Mouse (Mus musculus) limb, embryonic 14.5 days (tissue): ENCODE measurements around the gene Peli1. TPM values are rescaled to one million over a fixed set of nuclear protein-coding genes. Genes with fewer than 3 reads are reported as not detected.

Experiments
- ATAC-seq: fragments of 200-750 bp; cut with Nextera tagmentation; 2 replicates; pipeline ENCODE4 v1.8.0; 2017; ENCODE audit warnings: low read depth, moderate number of reproducible peaks, moderate TSS enrichment; ENCODE audit not compliant: low FRiP score
- DNase-seq: peaks from one replicate; pipeline ENCODE4 v3.0.0-alpha.2; 2015; ENCODE audit warnings: low spot score
- H3K27ac ChIP-seq: fragments of 300-500 bp; sonication (generic); replicated peaks from 2 replicates; pipeline ENCODE4 v1.5.1; 2014; ENCODE audit warnings: low read depth, mild to moderate bottlenecking, low read length, moderate library complexity, mixed read lengths
- H3K27me3 ChIP-seq: fragments of 300-500 bp; sonication (generic); 2 replicates; pipeline ENCODE4 v1.6.1; 2014; ENCODE audit warnings: low read length, mixed read lengths; ENCODE audit not compliant: control insufficient read depth, insufficient read depth
- H3K36me3 ChIP-seq: fragments of 300-500 bp; sonication (generic); 2 replicates; pipeline ENCODE4 v1.6.1; 2014; ENCODE audit warnings: mild to moderate bottlenecking, low read length, moderate library complexity, mixed read lengths; ENCODE audit not compliant: control insufficient read depth, insufficient read depth
- H3K4me1 ChIP-seq: fragments of 300-500 bp; sonication (generic); 2 replicates; pipeline ENCODE4 v1.6.1; 2014; ENCODE audit warnings: antibody characterized with exemption, low read length, mixed read lengths; ENCODE audit not compliant: control insufficient read depth, insufficient read depth
- H3K4me2 ChIP-seq: fragments of 300-500 bp; sonication (generic); replicated peaks from 2 replicates; pipeline ENCODE4 v1.6.1; 2014; ENCODE audit warnings: low read depth, mild to moderate bottlenecking, low read length, moderate library complexity; ENCODE audit not compliant: severe bottlenecking
- H3K4me3 ChIP-seq: fragments of 300-500 bp; sonication (generic); replicated peaks from 2 replicates; pipeline ENCODE4 v1.5.1; 2014; ENCODE audit warnings: low read length
- H3K9ac ChIP-seq: fragments of 300-500 bp; sonication (generic); 2 replicates; pipeline ENCODE4 v1.6.1; 2014; ENCODE audit warnings: mild to moderate bottlenecking, low read depth, low read length, moderate library complexity; ENCODE audit not compliant: severe bottlenecking
- H3K9me3 ChIP-seq: fragments of 300-500 bp; sonication (generic); 2 replicates; pipeline ENCODE4 v1.6.1; 2016; ENCODE audit warnings: low read length; ENCODE audit not compliant: control insufficient read depth
- POLR2A ChIP-seq: fragments of 200-500 bp; IDR thresholded peaks from 2 replicates; pipeline ENCODE4 v1.8.0; 2012; ENCODE audit warnings: inconsistent platforms, mild to moderate bottlenecking, moderate library complexity, borderline replicate concordance; ENCODE audit not compliant: insufficient read depth, insufficient read length; ENCODE audit errors: extremely low read depth
- WGBS: fragments of 180-500 bp; shearing (Covaris S2); extraction: QIAGEN DNeasy Blood & Tissue Kit; methylation state at CpG from one replicate; pipeline ENCODE4 v1.1.7; 2014; 5-methylcytosine and 5-hydroxymethylcytosine counted together
- polyA plus RNA-seq, 2 experiments: library from polyadenylated mRNA; depleted of rRNA in 1 of 2; stranded (reverse) in 1 of 2; unstranded in 1 of 2; fragments of >200 nt; fragmentation: Nextera tagmentation in 1 of 2; extraction: Ambion mirVana in 1 of 2; gene quantifications; 2 replicates each; pipeline versions ENCODE4 v1.2.1 to v1.2.3; 2012 to 2014

The Peli1 gene
- polyA plus RNA-seq, 2 experiments, result 28.1 to 43.8 TPM

DNA sequence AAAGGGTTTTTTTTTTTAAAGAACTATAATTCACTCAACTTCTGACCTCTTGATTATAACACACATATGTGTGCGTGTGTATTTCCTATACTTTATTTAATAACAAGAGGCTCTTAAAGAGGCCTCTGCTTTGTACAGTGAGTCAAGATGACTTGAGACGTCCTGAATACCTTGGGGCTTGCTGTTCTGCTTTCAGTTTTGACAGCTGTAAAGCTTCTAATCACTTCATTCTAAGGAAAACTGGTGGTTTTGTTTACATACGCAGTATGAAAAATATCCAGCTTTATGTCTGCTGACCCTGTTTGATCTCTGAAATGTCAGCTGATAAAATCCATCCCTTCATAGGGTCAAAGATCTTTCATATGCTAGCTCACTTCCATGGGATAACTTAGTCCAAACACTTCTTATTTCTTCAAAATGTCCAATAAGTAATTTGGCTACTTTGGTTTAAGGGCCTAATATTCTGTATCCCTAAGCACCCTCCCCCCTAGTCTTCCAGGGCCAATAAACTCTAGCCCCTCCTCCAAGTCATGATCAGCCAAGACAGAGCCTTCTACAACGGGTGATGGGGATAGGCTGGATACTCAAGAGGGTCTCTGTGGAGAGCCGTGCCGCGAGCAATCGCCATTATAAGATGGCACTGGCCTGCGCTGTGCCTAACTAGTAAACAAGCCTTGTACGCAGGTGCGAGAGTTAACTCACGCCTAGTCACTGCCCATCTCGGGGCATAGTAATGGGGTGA lies 34.8 kb upstream of the Peli1 start:
- Histone ChIP-seq H3K27me3 (no peaks in the 10 kb centered on the region), H3K4me2 (no peak overlapping the region), H3K27ac (no peak overlapping the region), H3K4me1 (peaks cover 2% of the 10 kb centered on the region; the same call in 1 of the 2 replicates), H3K36me3 (no peaks in the 10 kb centered on the region), H3K9ac (no peak overlapping the region), H3K9me3 (no peaks in the 10 kb centered on the region), H3K4me3 (no peak overlapping the region)
- DNase-seq (no peak), ATAC-seq (no peak)
- TF ChIP-seq POLR2A, result no peak
- WGBS, result 84% methylated on average over 13 of the region's 13 CpGs

DNA sequence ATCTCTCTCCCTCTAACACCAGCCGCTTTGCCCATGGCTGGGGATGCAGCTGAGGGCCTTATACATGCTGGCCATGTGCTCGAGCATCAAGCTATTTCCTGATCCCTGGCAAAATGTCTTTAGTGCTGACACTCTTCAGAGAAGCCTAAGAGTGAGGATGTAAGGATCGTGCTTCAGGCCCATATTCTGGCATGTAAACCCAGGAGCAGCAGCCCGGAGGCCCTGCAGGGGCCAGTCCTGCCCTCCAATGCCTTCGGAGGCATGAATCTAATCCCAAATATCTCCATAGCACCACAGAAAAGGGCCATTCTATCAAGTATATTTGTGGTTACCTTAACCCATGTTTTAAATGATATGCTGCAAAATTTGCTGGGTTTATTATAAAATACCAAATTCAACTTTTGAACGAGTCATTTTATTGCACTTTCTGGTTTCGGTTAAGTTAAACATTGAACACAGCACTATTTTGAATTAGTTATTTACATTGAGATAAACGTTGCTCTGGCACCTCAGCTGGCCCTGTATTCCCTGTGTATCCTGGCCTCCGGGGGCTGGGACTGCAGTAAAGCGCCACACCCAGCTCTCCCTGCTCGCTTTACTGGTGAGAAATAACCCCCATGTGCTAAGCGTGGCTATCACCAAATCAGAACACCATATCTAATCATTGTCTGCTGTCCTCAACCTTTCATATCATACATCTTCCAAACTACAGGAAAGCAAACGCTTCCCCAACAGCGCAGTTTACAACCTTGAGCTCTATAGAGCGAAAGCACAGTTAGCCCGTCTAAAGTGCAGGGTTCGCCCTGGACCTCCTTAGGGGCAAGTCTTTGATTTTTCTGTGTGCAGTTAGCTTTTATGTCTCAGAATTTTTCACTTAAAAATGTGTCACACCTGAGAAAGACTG lies 33.3 kb upstream of the Peli1 start:
- 62% methylated on average over 17 of the region's 17 CpGs for WGBS
- Histone ChIP-seq H3K27ac (no peak overlapping the region), H3K9me3 (no peaks in the 10 kb centered on the region), H3K4me2 (no peak overlapping the region), H3K36me3 (no peaks in the 10 kb centered on the region), H3K4me1 (peaks cover 2% of the 10 kb centered on the region; the same call in 1 of the 2 replicates), H3K27me3 (no peaks in the 10 kb centered on the region), H3K4me3 (no peak overlapping the region), H3K9ac (no peak overlapping the region)
- DNase-seq, result no peak
- TF ChIP-seq POLR2A, result no peak
- ATAC-seq, result no peak

DNA sequence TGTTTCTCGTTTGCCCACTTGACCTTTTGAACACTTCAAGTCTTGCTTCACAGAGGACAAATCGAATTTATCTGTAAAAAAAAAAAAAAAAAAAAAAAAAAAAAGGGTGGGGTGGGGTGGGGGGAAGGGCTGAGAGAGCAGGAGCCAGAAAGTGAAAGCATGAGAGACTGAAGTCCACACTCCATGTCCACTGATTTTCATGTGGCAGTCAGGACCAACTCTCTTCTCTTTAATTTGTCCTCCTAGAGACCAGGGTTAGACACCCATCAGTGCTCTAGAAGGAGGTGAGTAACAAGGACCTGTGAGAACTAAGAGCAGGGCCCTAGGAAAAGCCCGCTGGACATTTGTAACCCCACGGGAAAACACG lies 32.7 kb upstream of the Peli1 start:
- no peak for TF ChIP-seq POLR2A
- H3K4me1 ChIP-seq, result peaks cover 2% of the 10 kb centered on the region; the same call in 1 of the 2 replicates
- H3K27ac ChIP-seq, result no peak overlapping the region
- no peaks in the 10 kb centered on the region for H3K27me3 ChIP-seq
- ATAC-seq (no peak), DNase-seq (no peak)
- 72% methylated on average over 5 of the region's 5 CpGs for WGBS
- no peak overlapping the region for H3K4me2 ChIP-seq
- H3K36me3 ChIP-seq, result no peaks in the 10 kb centered on the region
- no peaks in the 10 kb centered on the region for H3K9me3 ChIP-seq
- H3K4me3 ChIP-seq, result no peak overlapping the region
- no peak overlapping the region for H3K9ac ChIP-seq

DNA sequence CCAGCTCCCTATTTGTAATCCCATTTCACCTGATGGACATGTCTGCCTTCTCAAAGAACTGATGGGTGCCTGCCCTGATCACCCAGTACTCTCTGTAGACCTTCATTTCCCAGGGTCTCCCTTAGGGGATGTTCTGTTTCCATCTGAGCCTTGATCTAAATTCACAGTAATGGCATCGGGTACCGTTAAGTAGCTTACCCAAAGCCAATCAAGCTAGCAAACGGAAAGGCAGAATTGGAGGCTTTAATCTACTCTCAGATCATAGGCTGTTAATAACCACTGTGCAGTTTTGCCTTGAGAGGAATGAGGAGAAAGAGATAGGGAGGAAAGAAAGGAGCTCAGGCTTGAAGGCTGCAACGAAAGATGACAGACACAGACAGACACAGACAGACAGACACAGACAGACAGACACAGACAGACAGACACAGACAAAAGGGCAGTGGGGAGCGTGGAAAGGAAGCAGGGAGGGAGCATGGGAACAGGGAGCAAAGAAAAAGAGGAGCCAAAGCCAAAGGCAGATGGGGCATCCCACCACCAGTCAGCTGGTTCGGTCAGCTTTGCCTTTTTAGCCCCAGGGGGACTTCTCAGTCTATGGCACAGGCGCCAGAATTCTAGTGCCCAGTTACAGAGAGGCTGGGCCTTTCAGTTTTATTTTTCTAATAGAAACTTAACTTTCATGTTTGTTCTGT lies 30.6 kb upstream of the Peli1 start:
- DNase-seq (no peak), ATAC-seq (no peak)

DNA sequence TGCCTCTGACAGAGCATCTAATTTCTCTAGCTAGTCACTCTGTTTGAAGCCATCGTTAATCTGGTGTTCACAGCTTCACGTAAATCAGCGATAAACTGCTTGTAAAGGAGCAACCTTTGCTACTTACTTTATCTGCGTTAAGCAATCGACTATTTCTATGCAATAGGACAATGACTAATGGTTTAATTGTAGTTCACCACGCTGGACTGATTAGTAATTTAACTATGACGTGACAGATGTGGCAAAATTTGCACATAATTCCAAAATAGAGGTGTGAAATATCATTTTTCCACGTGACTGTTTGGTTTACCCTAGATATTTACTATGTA lies 30.1 kb upstream of the Peli1 start:
- TF ChIP-seq POLR2A, result no peak
- Histone ChIP-seq H3K36me3 (no peaks in the 10 kb centered on the region), H3K4me1 (peaks cover 2% of the 10 kb centered on the region; the same call in 1 of the 2 replicates), H3K4me3 (no peak overlapping the region), H3K27me3 (no peaks in the 10 kb centered on the region), H3K9me3 (no peaks in the 10 kb centered on the region), H3K4me2 (no peak overlapping the region), H3K9ac (no peak overlapping the region), H3K27ac (no peak overlapping the region)
- DNase-seq (no peak), ATAC-seq (no peak)
- 56% methylated on average over 8 of the region's 8 CpGs for WGBS

More for the DNA sequence above, 30.6 kb upstream of the Peli1 start:
- peaks cover 2% of the 10 kb centered on the region; the same call in 1 of the 2 replicates for H3K4me1 ChIP-seq
- H3K9me3 ChIP-seq, result no peaks in the 10 kb centered on the region
- no peak overlapping the region for H3K9ac ChIP-seq
- no peaks in the 10 kb centered on the region for H3K27me3 ChIP-seq
- 59% methylated on average over 7 of the region's 7 CpGs for WGBS
- no peak overlapping the region for H3K4me2 ChIP-seq
- no peak overlapping the region for H3K27ac ChIP-seq
- no peak for TF ChIP-seq POLR2A
- H3K36me3 ChIP-seq, result no peaks in the 10 kb centered on the region
- no peak overlapping the region for H3K4me3 ChIP-seq
